ENCODE assay signal across 8 mouse cellular contexts in the genomic region with DNA sequence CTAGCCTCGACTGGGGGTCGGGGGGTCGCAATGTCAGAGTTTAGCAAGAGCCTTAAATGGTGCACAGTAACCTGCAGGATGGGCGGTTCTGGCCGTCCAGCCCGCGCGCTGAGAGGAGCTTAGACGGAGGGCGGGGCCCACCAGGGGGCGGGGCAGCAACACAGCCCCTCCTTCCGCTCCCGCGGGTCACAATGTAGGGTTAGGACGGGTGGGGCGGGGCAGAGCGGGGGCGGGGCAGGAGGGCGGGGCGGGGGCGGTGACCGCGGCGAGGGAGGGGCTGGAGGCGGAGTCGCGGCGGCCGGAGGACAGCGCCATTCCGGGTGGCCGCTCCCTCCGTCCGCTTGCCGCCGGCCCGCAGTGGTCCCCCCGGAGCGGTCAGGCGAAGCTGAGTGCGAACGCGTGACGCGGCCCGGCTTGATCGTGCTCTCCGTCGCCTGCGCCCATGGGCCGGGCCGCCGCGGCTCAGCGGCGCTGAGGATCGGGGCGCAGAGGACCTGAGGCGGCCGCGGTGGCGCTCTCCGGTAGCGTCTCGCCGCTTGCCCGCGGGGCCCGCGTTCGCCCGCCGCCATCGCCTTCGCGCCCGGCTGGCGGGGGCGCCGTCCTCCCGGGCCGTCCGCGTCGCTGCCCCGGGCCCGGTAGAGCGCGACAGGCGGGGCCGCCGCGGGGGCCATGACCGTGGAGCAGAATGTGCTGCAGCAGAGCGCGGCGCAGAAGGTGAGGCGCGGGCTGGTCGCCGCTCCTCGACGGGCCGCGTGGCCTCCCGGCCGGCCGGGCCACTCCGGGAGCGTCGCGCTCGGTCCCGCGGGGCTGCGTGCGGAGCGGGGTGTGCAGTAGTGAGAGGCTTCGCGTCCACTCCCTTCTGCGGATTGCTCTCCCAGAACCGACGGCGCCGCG. TPM values are rescaled to one million over a fixed set of nuclear protein-coding genes. Genes with fewer than 3 reads are reported as not detected.
A peak's percentile ranks its signal among the peaks of the same experiment; 100 is the strongest.
DNase-seq lines count a peak whose midpoint lies in the region; ATAC-seq lines count a peak whose summit lies in the region.

A gene (plus strand): TSS at position 280 of the 894 bp plus-strand sequence.

- DNase-seq in layer of hippocampus, adult 11-12 months (ENCODE audit: low spot score) = peak; percentile 91
- DNase-seq in layer of hippocampus, adult 9-10 months (ENCODE audit: low spot score) = no peak
- DNase-seq in heart, adult 11 months = peak; percentile 99
- DNase-seq in kidney, adult 11 months = peak; percentile 94
- DNase-seq in midbrain, embryonic 14.5 days = peak; percentile 83
- peak; percentile 88 for DNase-seq in spleen, adult 12 weeks (ENCODE audit: low spot score)

- ATAC-seq in embryonic facial prominence, embryonic 12.5 days (ENCODE audit: insufficient number of reproducible peaks, insufficient read depth, low FRiP score, low TSS enrichment) = peak; percentile 95
- ATAC-seq in limb, embryonic 12.5 days (ENCODE audit: insufficient number of reproducible peaks, insufficient read depth, low FRiP score, low TSS enrichment, low read depth) = peak; percentile 96
- peak; percentile 93 for ATAC-seq in midbrain, embryonic 14.5 days (ENCODE audit: low FRiP score, low TSS enrichment)

- peak within 1 kb of the TSS; percentile 88 for H3K4me3 ChIP-seq in embryonic facial prominence, embryonic 12.5 days
- H3K4me3 ChIP-seq in limb, embryonic 12.5 days (replicated peaks) = peak within 1 kb of the TSS; percentile 90
- H3K4me3 ChIP-seq in midbrain, embryonic 14.5 days (replicated peaks; ENCODE audit: low read depth, low read length) = peak within 1 kb of the TSS; percentile 77

- H3K4me1 ChIP-seq in embryonic facial prominence, embryonic 12.5 days = peaks cover 13% of the 10 kb centered on the region; the same call in 1 of the 2 replicates
- peaks cover 18% of the 10 kb centered on the region for H3K4me1 ChIP-seq in limb, embryonic 12.5 days (replicated peaks)
- H3K4me1 ChIP-seq in midbrain, embryonic 14.5 days (ENCODE audit: control insufficient read depth, insufficient read depth, low read length) = peaks cover 15% of the 10 kb centered on the region

- no peaks in the 10 kb centered on the region for H3K27me3 ChIP-seq in embryonic facial prominence, embryonic 12.5 days
- H3K27me3 ChIP-seq in limb, embryonic 12.5 days = no peaks in the 10 kb centered on the region
- H3K27me3 ChIP-seq in midbrain, embryonic 14.5 days (ENCODE audit: control insufficient read depth, insufficient read depth, low read length) = no peaks in the 10 kb centered on the region

- H3K9ac ChIP-seq in embryonic facial prominence, embryonic 12.5 days = peak within 1 kb of the TSS; percentile 92
- peak within 1 kb of the TSS; percentile 93 for H3K9ac ChIP-seq in limb, embryonic 12.5 days (replicated peaks)
- peak within 1 kb of the TSS; percentile 76 for H3K9ac ChIP-seq in midbrain, embryonic 14.5 days (replicated peaks; ENCODE audit: low read length)

- H3K27ac ChIP-seq in embryonic facial prominence, embryonic 12.5 days = peak within 1 kb of the TSS; percentile 88
- H3K27ac ChIP-seq in limb, embryonic 12.5 days = peak within 1 kb of the TSS; percentile 87
- H3K27ac ChIP-seq in midbrain, embryonic 14.5 days (replicated peaks; ENCODE audit: low read depth, low read length) = peak within 1 kb of the TSS; percentile 77

- peak within 1 kb of the TSS; percentile 69 for H3K4me2 ChIP-seq in embryonic facial prominence, embryonic 12.5 days (replicated peaks)
- H3K4me2 ChIP-seq in limb, embryonic 12.5 days = peak within 1 kb of the TSS; percentile 67
- H3K4me2 ChIP-seq in midbrain, embryonic 14.5 days (ENCODE audit: low read length) = peak within 1 kb of the TSS; percentile 71

- WGBS in embryonic facial prominence, embryonic 12.5 days = under 1% methylated on average over 93 of the region's 126 CpGs
- under 1% methylated on average over 90 of the region's 126 CpGs for WGBS in limb, embryonic 12.5 days
- WGBS in midbrain, embryonic 14.5 days = under 1% methylated on average over 109 of the region's 126 CpGs

- no peaks in the 10 kb centered on the region for H3K9me3 ChIP-seq in embryonic facial prominence, embryonic 12.5 days
- no peaks in the 10 kb centered on the region for H3K9me3 ChIP-seq in limb, embryonic 12.5 days
- no peaks in the 10 kb centered on the region for H3K9me3 ChIP-seq in midbrain, embryonic 14.5 days (ENCODE audit: control insufficient read depth, low read length)

- H3K36me3 ChIP-seq in embryonic facial prominence, embryonic 12.5 days = no peaks in the 10 kb centered on the region
- no peaks in the 10 kb centered on the region for H3K36me3 ChIP-seq in limb, embryonic 12.5 days
- H3K36me3 ChIP-seq in midbrain, embryonic 14.5 days (ENCODE audit: control insufficient read depth, insufficient read depth, low read length) = no peaks in the 10 kb centered on the region

RNA-seq across cellular contexts. Expression of the gene that starts here (rescaled TPM):
- polyA plus RNA-seq in embryonic facial prominence, embryonic 12.5 days (2016; fragmentation: Nextera tagmentation; extraction: Ambion mirVana) = 27.4 TPM in 2 replicates
- polyA plus RNA-seq in limb, embryonic 12.5 days (2016; fragmentation: Nextera tagmentation; extraction: Ambion mirVana) = 21.4 and 22.9 TPM in 2 replicates
- polyA plus RNA-seq in midbrain, embryonic 14.5 days (2014; fragmentation: Nextera tagmentation; extraction: Ambion mirVana) = 9.1 and 14.4 TPM in 2 replicates
